Mouse (Mus musculus) hindbrain, embryonic 10.5 days (tissue): ENCODE measurements around the gene Plvap. TPM values are rescaled to one million over a fixed set of nuclear protein-coding genes. Genes with fewer than 3 reads are reported as not detected.

Experiments
- DNase-seq: peaks from one replicate; pipeline ENCODE4 v3.0.0-alpha.2; 2017; ENCODE audit warnings: low spot score
- H3K27ac ChIP-seq: fragments of 300-500 bp; sonication (generic); 2 replicates; pipeline ENCODE4 v1.5.1; 2016; ENCODE audit warnings: mild to moderate bottlenecking, moderate library complexity
- H3K27me3 ChIP-seq: fragments of 300-500 bp; sonication (generic); 2 replicates; pipeline ENCODE4 v1.6.1; 2016; ENCODE audit warnings: mild to moderate bottlenecking; ENCODE audit not compliant: poor library complexity, insufficient read depth, severe bottlenecking
- H3K36me3 ChIP-seq: fragments of 300-500 bp; sonication (generic); 2 replicates; pipeline ENCODE4 v1.6.1; 2016; ENCODE audit warnings: mild to moderate bottlenecking, moderate library complexity
- H3K4me1 ChIP-seq: fragments of 300-500 bp; sonication (generic); replicated peaks from 2 replicates; pipeline ENCODE4 v1.6.1; 2016; ENCODE audit warnings: mild to moderate bottlenecking
- H3K4me3 ChIP-seq: fragments of 300-500 bp; sonication (generic); 2 replicates; pipeline ENCODE4 v1.5.1; 2016; ENCODE audit warnings: mild to moderate bottlenecking, moderate library complexity
- H3K9me3 ChIP-seq: fragments of 300-500 bp; sonication (generic); 2 replicates; pipeline ENCODE4 v1.6.1; 2016; ENCODE audit warnings: mild to moderate bottlenecking, moderate library complexity
- WGBS: fragments of 180-500 bp; shearing (Covaris S2); methylation state at CpG from one replicate; pipeline ENCODE4 v1.1.7; 2016; 5-methylcytosine and 5-hydroxymethylcytosine counted together
- polyA plus RNA-seq: library from polyadenylated mRNA; unstranded; fragments of >200 nt; fragmentation: Nextera tagmentation; extraction: Ambion mirVana; gene quantifications from 2 replicates; pipeline ENCODE4 v1.2.1, GENCODE M21; 2016

Plvap gene
- polyA plus RNA-seq, 1 experiment from 2014 or later: 52.7 TPM

- no peak overlapping the region for H3K27ac ChIP-seq
- no peak for DNase-seq
- peaks cover 36% of the 10 kb centered on the region for H3K36me3 ChIP-seq
- H3K4me1 ChIP-seq: peaks cover 5% of the 10 kb centered on the region; the same call in 1 of the 2 replicates
- no peaks in the 10 kb centered on the region for H3K9me3 ChIP-seq
- H3K4me3 ChIP-seq: no peak overlapping the region
- 82% methylated on average over 8 of the region's 8 CpGs for WGBS
- H3K27me3 ChIP-seq: peaks cover 8% of the 10 kb centered on the region; the same call in 1 of the 2 replicates
Observed at GRCm38 (mm10) chr8:71454668-71455067, 56.9 kb downstream of the Plvap start.

- 86% methylated on average over 2 of the region's 2 CpGs for WGBS
- no peak overlapping the region for H3K27ac ChIP-seq
- H3K36me3 ChIP-seq: peaks cover 16% of the 10 kb centered on the region
- 0 out of 2 replicates have a peak, but pooled peaks cover 2% of the 10 kb centered on the region for H3K9me3 ChIP-seq
- no peak overlapping the region for H3K4me3 ChIP-seq
- DNase-seq: no peak
- H3K27me3 ChIP-seq: peaks cover 8% of the 10 kb centered on the region; the same call in 1 of the 2 replicates
- H3K4me1 ChIP-seq: peaks cover 5% of the 10 kb centered on the region; the same call in 1 of the 2 replicates
Observed at GRCm38 (mm10) chr8:71452669-71453068, 58.9 kb downstream of the Plvap start.

GRCm38 (mm10) chr8:71451777-71452176 lies 59.8 kb downstream of the Plvap start:
- Histone ChIP-seq H3K27me3 (peaks cover 8% of the 10 kb centered on the region; the same call in 1 of the 2 replicates), H3K36me3 (peaks cover 7% of the 10 kb centered on the region), H3K4me1 (peaks cover 1% of the 10 kb centered on the region; the same call in 1 of the 2 replicates), H3K4me3 (no peak overlapping the region), H3K9me3 (0 out of 2 replicates have a peak, but pooled peaks cover 2% of the 10 kb centered on the region), H3K27ac (no peak overlapping the region)
- no peak for DNase-seq
- WGBS: 54% methylated on average over 11 of the region's 11 CpGs

GRCm38 (mm10) chr8:71451337-71451736 lies 60.2 kb downstream of the Plvap start:
- H3K27me3 ChIP-seq: peaks cover 8% of the 10 kb centered on the region; the same call in 1 of the 2 replicates
- H3K27ac ChIP-seq: no peak overlapping the region
- 66% methylated on average over 4 of the region's 4 CpGs for WGBS
- H3K36me3 ChIP-seq: peaks cover 2% of the 10 kb centered on the region
- 0 out of 2 replicates have a peak, but pooled peaks cover 2% of the 10 kb centered on the region for H3K9me3 ChIP-seq
- no peak overlapping the region for H3K4me3 ChIP-seq
- H3K4me1 ChIP-seq: no peaks in the 10 kb centered on the region
- no peak for DNase-seq

Other genes with a start within 250 kb of the Plvap start
- 24.1 and 25.4 TPM in 2 replicates for gene Myo9b, start 239.0 kb downstream of the Plvap start, polyA plus RNA-seq
- 59.1 and 61.9 TPM in 2 replicates for gene Haus8, start 238.8 kb downstream of the Plvap start, polyA plus RNA-seq
- 74.4 and 84.6 TPM in 2 replicates for gene Use1, start 144.9 kb downstream of the Plvap start, polyA plus RNA-seq
- gene Ocel1, start 140.5 kb downstream of the Plvap start, polyA plus RNA-seq: 7.5 and 8.1 TPM in 2 replicates
- gene Nr2f6, start 129.8 kb downstream of the Plvap start, polyA plus RNA-seq: 125 and 139 TPM in 2 replicates
- 5.8 and 7.2 TPM in 2 replicates for gene Ushbp1, start 116.0 kb downstream of the Plvap start, polyA plus RNA-seq
- gene Babam1, start 114.9 kb downstream of the Plvap start, polyA plus RNA-seq: 112 and 121 TPM in 2 replicates
- gene Ankle1, start 105.7 kb downstream of the Plvap start, polyA plus RNA-seq: 35.2 and 56.1 TPM in 2 replicates
- 76.3 and 88.4 TPM in 2 replicates for gene Abhd8, start 48.1 kb downstream of the Plvap start, polyA plus RNA-seq
- 221 and 249 TPM in 2 replicates for gene Mrpl34, start 46.8 kb downstream of the Plvap start, polyA plus RNA-seq
- 147 and 169 TPM in 2 replicates for gene Dda1, start 42.6 kb downstream of the Plvap start, polyA plus RNA-seq
- gene Ano8, start 25.8 kb downstream of the Plvap start, polyA plus RNA-seq: 3.3 and 6.8 TPM in 2 replicates
- 18.2 and 22.5 TPM in 2 replicates for gene Gtpbp3, start 23.6 kb downstream of the Plvap start, polyA plus RNA-seq
- gene Ccdc194, start 14.0 kb upstream of the Plvap start, polyA plus RNA-seq: 0.51 and 0.60 TPM in 2 replicates
- 8.9 and 9.6 TPM in 2 replicates for gene Bst2, start 25.7 kb upstream of the Plvap start, polyA plus RNA-seq
- gene Mvb12a, start 31.2 kb upstream of the Plvap start, polyA plus RNA-seq: 68.7 and 71.6 TPM in 2 replicates
- 0.18 and 0.26 TPM in 2 replicates for gene Tmem221, start 47.1 kb upstream of the Plvap start, polyA plus RNA-seq
- gene Nxnl1, start 54.8 kb upstream of the Plvap start, polyA plus RNA-seq: not detected in 2 replicates
- gene Slc27a1, start 57.1 kb upstream of the Plvap start, polyA plus RNA-seq: 24.1 and 28.9 TPM in 2 replicates
- gene Pgls, start 80.4 kb upstream of the Plvap start, polyA plus RNA-seq: 254 and 268 TPM in 2 replicates
- 5.0 and 5.3 TPM in 2 replicates for gene Fam129c, start 85.9 kb upstream of the Plvap start, polyA plus RNA-seq
- gene Colgalt1, start 99.2 kb upstream of the Plvap start, polyA plus RNA-seq: 55.3 and 58.5 TPM in 2 replicates
- gene Unc13a, start 160.0 kb upstream of the Plvap start, polyA plus RNA-seq: 4.4 and 8.4 TPM in 2 replicates
- gene Jak3, start 164.5 kb upstream of the Plvap start, polyA plus RNA-seq: 3.2 and 3.6 TPM in 2 replicates
- 0.37 and 0.58 TPM in 2 replicates for gene Insl3, start 177.5 kb upstream of the Plvap start, polyA plus RNA-seq
- 0.64 and 1.0 TPM in 2 replicates for gene B3gnt3, start 190.0 kb upstream of the Plvap start, polyA plus RNA-seq
- 16.7 and 26.9 TPM in 2 replicates for gene Fcho1, start 214.0 kb upstream of the Plvap start, polyA plus RNA-seq